Mouse (Mus musculus) heart, embryonic 10.5 days (tissue): ENCODE measurements at regions not wholly inside any gene's neighbourhood (a gene's known extent, or its start where the extent isn't known, plus 50 kb on each side); places are given as distances from the start of the nearest gene placed in this dataset.

ENCODE experiments used
- DNase-seq: peaks from one replicate; pipeline ENCODE4 v3.0.0-alpha.2; 2017; ENCODE audit warnings: low spot score
- H3K27ac ChIP-seq: fragments of 300-500 bp; sonication (generic); 2 replicates; pipeline ENCODE4 v1.5.1; 2016; ENCODE audit warnings: mild to moderate bottlenecking
- H3K27me3 ChIP-seq: fragments of 300-500 bp; sonication (generic); 2 replicates; pipeline ENCODE4 v1.6.1; 2016; ENCODE audit warnings: mild to moderate bottlenecking; ENCODE audit not compliant: poor library complexity, insufficient read depth, severe bottlenecking
- H3K36me3 ChIP-seq: fragments of 300-500 bp; sonication (generic); 2 replicates; pipeline ENCODE4 v1.6.1; 2016; ENCODE audit warnings: mild to moderate bottlenecking, moderate library complexity
- H3K4me1 ChIP-seq: fragments of 300-500 bp; sonication (generic); 2 replicates; pipeline ENCODE4 v1.6.1; 2016; ENCODE audit warnings: mild to moderate bottlenecking
- H3K4me3 ChIP-seq: fragments of 300-500 bp; sonication (generic); 2 replicates; pipeline ENCODE4 v1.5.1; 2016; ENCODE audit warnings: mild to moderate bottlenecking, moderate library complexity
- H3K9me3 ChIP-seq: fragments of 300-500 bp; sonication (generic); 2 replicates; pipeline ENCODE4 v1.6.1; 2016; ENCODE audit warnings: mild to moderate bottlenecking, moderate library complexity
- WGBS: fragments of 180-500 bp; shearing (Covaris S2); methylation state at CpG from one replicate; pipeline ENCODE4 v1.1.7; 2016; 5-methylcytosine and 5-hydroxymethylcytosine counted together

GRCm38 (mm10) chr3:66684287-66684903 is 296.8 kb upstream of the Rsrc1 start:
- 77% methylated on average over 5 of the region's 5 CpGs for WGBS
- H3K27ac ChIP-seq: no peak overlapping the region

GRCm38 (mm10) chr3:66685136-66685535 is 296.1 kb upstream of the Rsrc1 start:
- no peaks in the 10 kb centered on the region for H3K36me3 ChIP-seq
- no peaks in the 10 kb centered on the region for H3K27me3 ChIP-seq
- 85% methylated on average over 12 of the region's 12 CpGs for WGBS
- no peak overlapping the region for H3K4me3 ChIP-seq
- no peaks in the 10 kb centered on the region for H3K4me1 ChIP-seq
- H3K9me3 ChIP-seq: no peaks in the 10 kb centered on the region
- DNase-seq: no peak
- H3K27ac ChIP-seq: no peak overlapping the region

More at GRCm38 (mm10) chr3:66684287-66684903, 296.8 kb upstream of the Rsrc1 start:
- H3K27me3 ChIP-seq: no peaks in the 10 kb centered on the region
- no peak overlapping the region for H3K4me3 ChIP-seq
- no peaks in the 10 kb centered on the region for H3K36me3 ChIP-seq
- H3K9me3 ChIP-seq: no peaks in the 10 kb centered on the region
- DNase-seq: no peak
- H3K4me1 ChIP-seq: no peaks in the 10 kb centered on the region

GRCm38 (mm10) chr3:66687126-66687525 is 294.1 kb upstream of the Rsrc1 start:
- Histone ChIP-seq H3K27me3 (no peaks in the 10 kb centered on the region), H3K36me3 (no peaks in the 10 kb centered on the region), H3K4me3 (no peak overlapping the region), H3K27ac (no peak overlapping the region), H3K9me3 (no peaks in the 10 kb centered on the region), H3K4me1 (no peaks in the 10 kb centered on the region)
- DNase-seq: no peak
- 85% methylated on average over 1 of the region's 1 CpGs for WGBS

GRCm38 (mm10) chr3:66690906-66691522 is 290.2 kb upstream of the Rsrc1 start:
- DNase-seq: no peak

GRCm38 (mm10) chr3:66695125-66695524 is 286.1 kb upstream of the Rsrc1 start:
- 86% methylated on average over 2 of the region's 2 CpGs for WGBS
- Histone ChIP-seq H3K27me3 (no peaks in the 10 kb centered on the region), H3K4me3 (no peak overlapping the region), H3K36me3 (no peaks in the 10 kb centered on the region), H3K27ac (no peak overlapping the region), H3K4me1 (no peaks in the 10 kb centered on the region; the same call in 1 of the 2 replicates), H3K9me3 (no peaks in the 10 kb centered on the region)
- no peak for DNase-seq

More at GRCm38 (mm10) chr3:66690906-66691522, 290.2 kb upstream of the Rsrc1 start:
- H3K27me3 ChIP-seq: no peaks in the 10 kb centered on the region
- WGBS: 84% methylated on average over 10 of the region's 10 CpGs
- H3K4me3 ChIP-seq: no peak overlapping the region
- no peak overlapping the region for H3K27ac ChIP-seq
- no peaks in the 10 kb centered on the region for H3K36me3 ChIP-seq
- no peaks in the 10 kb centered on the region for H3K9me3 ChIP-seq
- H3K4me1 ChIP-seq: no peaks in the 10 kb centered on the region

- WGBS: 87% methylated on average over 6 of the region's 6 CpGs
- no peak overlapping the region for H3K27ac ChIP-seq
- DNase-seq: no peak
- no peak overlapping the region for H3K4me3 ChIP-seq
- H3K36me3 ChIP-seq: no peaks in the 10 kb centered on the region
- H3K27me3 ChIP-seq: no peaks in the 10 kb centered on the region
- no peaks in the 10 kb centered on the region for H3K9me3 ChIP-seq
- no peaks in the 10 kb centered on the region; the same call in 1 of the 2 replicates for H3K4me1 ChIP-seq
These were observed 285.4 kb upstream of the Rsrc1 start for GRCm38 (mm10) chr3:66695661-66696253.

GRCm38 (mm10) chr3:66698083-66698482 is 283.1 kb upstream of the Rsrc1 start:
- Histone ChIP-seq H3K36me3 (no peaks in the 10 kb centered on the region), H3K4me3 (no peak overlapping the region), H3K9me3 (no peaks in the 10 kb centered on the region), H3K27me3 (no peaks in the 10 kb centered on the region), H3K4me1 (no peaks in the 10 kb centered on the region; the same call in 1 of the 2 replicates), H3K27ac (peak overlapping the region; percentile 52)
- 55% methylated on average over 5 of the region's 5 CpGs for WGBS
- no peak for DNase-seq

GRCm38 (mm10) chr3:66705766-66706165 is 275.4 kb upstream of the Rsrc1 start:
- H3K27me3 ChIP-seq: no peaks in the 10 kb centered on the region
- H3K27ac ChIP-seq: no peak overlapping the region
- no peaks in the 10 kb centered on the region for H3K4me1 ChIP-seq
- no peak for DNase-seq
- no peaks in the 10 kb centered on the region for H3K9me3 ChIP-seq
- 82% methylated on average over 4 of the region's 4 CpGs for WGBS
- H3K36me3 ChIP-seq: no peaks in the 10 kb centered on the region
- no peak overlapping the region for H3K4me3 ChIP-seq

GRCm38 (mm10) chr3:66735468-66735867 is 245.7 kb upstream of the Rsrc1 start:
- no peaks in the 10 kb centered on the region for H3K9me3 ChIP-seq
- no peak overlapping the region for H3K27ac ChIP-seq
- no peak for DNase-seq
- H3K36me3 ChIP-seq: no peaks in the 10 kb centered on the region
- WGBS: 72% methylated on average over 1 of the region's 1 CpGs
- H3K4me1 ChIP-seq: no peaks in the 10 kb centered on the region
- H3K27me3 ChIP-seq: no peaks in the 10 kb centered on the region
- no peak overlapping the region for H3K4me3 ChIP-seq

GRCm38 (mm10) chr3:66738201-66739062 is 242.8 kb upstream of the Rsrc1 start:
- no peak for DNase-seq
- Histone ChIP-seq H3K27me3 (no peaks in the 10 kb centered on the region), H3K4me1 (no peaks in the 10 kb centered on the region), H3K9me3 (no peaks in the 10 kb centered on the region), H3K27ac (no peak overlapping the region), H3K4me3 (no peak overlapping the region), H3K36me3 (no peaks in the 10 kb centered on the region)
- WGBS: 81% methylated on average over 12 of the region's 12 CpGs

GRCm38 (mm10) chr3:66739356-66740014 is 241.7 kb upstream of the Rsrc1 start:
- Histone ChIP-seq H3K9me3 (no peaks in the 10 kb centered on the region), H3K27me3 (no peaks in the 10 kb centered on the region), H3K27ac (no peak overlapping the region), H3K4me3 (no peak overlapping the region), H3K36me3 (no peaks in the 10 kb centered on the region), H3K4me1 (no peaks in the 10 kb centered on the region)
- 77% methylated on average over 7 of the region's 7 CpGs for WGBS
- no peak for DNase-seq

- H3K36me3 ChIP-seq: no peaks in the 10 kb centered on the region
- no peak for DNase-seq
- H3K27me3 ChIP-seq: no peaks in the 10 kb centered on the region
- no peaks in the 10 kb centered on the region for H3K4me1 ChIP-seq
- no peak overlapping the region for H3K4me3 ChIP-seq
- H3K9me3 ChIP-seq: no peaks in the 10 kb centered on the region
- 79% methylated on average over 11 of the region's 11 CpGs for WGBS
- no peak overlapping the region for H3K27ac ChIP-seq
These were observed 236.9 kb upstream of the Rsrc1 start for GRCm38 (mm10) chr3:66744133-66744913.
